Mouse (Mus musculus) megakaryocyte, embryonic 14.5 days (primary cell): Measurements from ENCODE around the gene Prss22.

ENCODE experiments used
- FLI1 ChIP-seq: IDR thresholded peaks from 2 replicates; pipeline ENCODE4 v1.6.1; 2012; ENCODE audit warnings: low read length, inconsistent platforms, mixed read lengths
- GATA1 ChIP-seq: IDR thresholded peaks from 3 replicates; pipeline ENCODE4 v1.6.1; 2012; ENCODE audit warnings: mixed read lengths, low read length, inconsistent platforms, borderline replicate concordance

DNA sequence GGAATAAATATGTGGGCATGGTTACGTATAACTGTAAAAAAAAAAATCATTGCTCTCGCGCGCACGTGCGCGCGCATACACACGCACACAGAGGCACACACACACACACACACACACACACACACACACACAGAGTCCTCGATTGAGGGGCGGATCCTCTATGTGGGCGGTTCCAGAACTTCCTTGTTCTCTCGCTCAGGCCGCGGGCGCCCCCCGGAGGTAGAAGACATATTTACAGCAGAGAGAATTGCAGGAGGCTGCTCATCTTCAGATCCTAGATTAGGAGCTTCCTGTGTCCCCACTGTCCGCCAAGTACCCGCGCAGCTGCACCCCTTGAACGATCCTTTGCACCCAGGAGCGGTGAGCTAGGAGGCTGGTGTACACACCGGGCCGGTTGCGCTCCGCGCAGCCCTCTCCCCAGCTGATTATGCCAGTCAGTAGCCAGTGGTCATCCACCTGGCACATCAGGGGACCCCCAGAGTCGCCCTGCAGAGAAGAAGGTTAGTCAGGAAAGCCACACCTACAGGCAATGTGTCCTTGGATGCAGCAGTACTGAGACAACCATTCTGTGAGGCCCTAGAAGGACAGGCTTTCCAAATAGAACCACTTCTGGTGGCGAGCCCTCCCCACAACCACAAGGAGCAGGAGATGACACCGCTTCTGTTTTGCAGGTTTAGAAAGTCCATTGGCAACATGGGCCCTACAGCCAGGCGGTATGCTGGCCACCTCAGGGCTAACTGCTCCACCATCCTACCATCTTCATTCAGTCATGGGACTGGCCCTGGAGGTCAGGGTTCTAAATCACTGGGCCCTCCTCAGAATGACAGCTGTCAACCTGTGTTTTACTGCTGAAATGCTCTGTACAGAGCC, 4.1 kb downstream of the Prss22 start:
- no peak for TF ChIP-seq GATA1
- no peak for TF ChIP-seq FLI1
